In genomic region chr16:50736151-50737047, GRCm38 (mm10) we compare ENCODE assay signal across 8 mouse cellular contexts.
A peak's percentile ranks its signal among the peaks of the same experiment; 100 is the strongest.
DNase-seq lines count a peak whose midpoint lies in the region; ATAC-seq lines count a peak whose summit lies in the region.

No protein-coding gene starts in this region.

- WGBS in hindbrain, embryonic 14.5 days = 9% methylated on average over 21 of the region's 21 CpGs

- no peaks in the 10 kb centered on the region for H3K36me3 ChIP-seq in hindbrain, embryonic 14.5 days (replicated peaks; ENCODE audit: control insufficient read depth, insufficient read depth)

- peak overlapping the region; percentile 35 for H3K4me3 ChIP-seq in hindbrain, embryonic 14.5 days (replicated peaks; ENCODE audit: low read length)

- no peak overlapping the region for H3K27ac ChIP-seq in hindbrain, embryonic 14.5 days

- peak overlapping the region; percentile 26; the same call in 1 of the 2 replicates for H3K9ac ChIP-seq in hindbrain, embryonic 14.5 days

- H3K9me3 ChIP-seq in hindbrain, embryonic 14.5 days (ENCODE audit: control insufficient read depth, low read length) = no peaks in the 10 kb centered on the region

- peaks cover 4% of the 10 kb centered on the region; the same call in 1 of the 2 replicates for H3K27me3 ChIP-seq in hindbrain, embryonic 14.5 days (ENCODE audit: control insufficient read depth, insufficient read depth, low read length)

- H3K4me1 ChIP-seq in hindbrain, embryonic 14.5 days (replicated peaks; ENCODE audit: control insufficient read depth, insufficient read depth, low read length) = 0 out of 2 replicates have a peak, but pooled peaks cover 4% of the 10 kb centered on the region

- ATAC-seq in hindbrain, embryonic 14.5 days (ENCODE audit: low FRiP score) = peak; percentile 88

- DNase-seq in R1 (ENCODE audit: low read depth, low spot score) = peak; percentile 94
- DNase-seq in cerebellum, postnatal 25 days = peak; percentile 87 to 92
- peak; percentile 62 to 87 for DNase-seq in frontal cortex, postnatal 25 days (ENCODE audit: low spot score in 2 of 2)
- peak; percentile 97 for DNase-seq in hindbrain, embryonic 14.5 days (ENCODE audit: low spot score)
- DNase-seq in layer of hippocampus, postnatal 36 days = peak; percentile 85 to 90
- peak; percentile 93 for DNase-seq in lung, postnatal 36 days
- peak; percentile 94 for DNase-seq in retina, postnatal 1 day
- DNase-seq in urinary bladder, adult 18-20 months (ENCODE audit: low spot score in 2 of 2) = peak; percentile 72 to 86

- H3K4me2 ChIP-seq in hindbrain, embryonic 14.5 days (replicated peaks) = peak overlapping the region; percentile 58
